Mouse (Mus musculus) liver, adult 2 months (tissue): ENCODE measurements at regions not wholly inside any gene's neighbourhood (a gene's known extent, or its start where the extent isn't known, plus 50 kb on each side); places are given as distances from the start of the nearest gene placed in this dataset.

Source experiments
- DNase-seq: peaks from one replicate; pipeline ENCODE4 v3.0.0-alpha.2; 2011; ENCODE audit warnings: low read depth, low spot score; ENCODE audit errors: extremely low read depth
- H3K27ac ChIP-seq: fragments of 200-500 bp; replicated peaks from 2 replicates; pipeline ENCODE4 v1.5.1; 2012; ENCODE audit warnings: low read depth, mild to moderate bottlenecking, control low read depth, inconsistent platforms, low read length; ENCODE audit not compliant: insufficient read depth
- H3K27me3 ChIP-seq: fragments of 200-500 bp; 2 replicates; pipeline ENCODE4 v1.6.1; 2012; ENCODE audit warnings: mild to moderate bottlenecking, moderate library complexity, low read length, inconsistent platforms; ENCODE audit not compliant: control insufficient read depth, insufficient read depth
- H3K36me3 ChIP-seq: fragments of 200-500 bp; 2 replicates; pipeline ENCODE4 v1.6.1; 2012; ENCODE audit warnings: low read length, inconsistent platforms; ENCODE audit not compliant: control insufficient read depth, insufficient read depth
- H3K4me1 ChIP-seq: fragments of 200-500 bp; 2 replicates; pipeline ENCODE4 v1.6.1; 2011; ENCODE audit warnings: low read length; ENCODE audit not compliant: control insufficient read depth, insufficient read depth
- H3K4me3 ChIP-seq: fragments of 200-500 bp; 2 replicates; pipeline ENCODE4 v1.5.1; 2011; ENCODE audit warnings: low read depth, mild to moderate bottlenecking, control low read depth, low read length, moderate library complexity; ENCODE audit not compliant: insufficient read depth
- H3K79me2 ChIP-seq: fragments of 200-500 bp; 2 replicates; pipeline ENCODE4 v1.6.1; 2012; ENCODE audit warnings: inconsistent platforms, mild to moderate bottlenecking, low read length, moderate library complexity; ENCODE audit not compliant: control insufficient read depth, insufficient read depth
- H3K9ac ChIP-seq: fragments of 200-500 bp; 2 replicates; pipeline ENCODE4 v1.6.1; 2012; ENCODE audit warnings: low read depth, mild to moderate bottlenecking, control low read depth, inconsistent platforms, low read length
- CTCF ChIP-seq: fragments of 200-500 bp; IDR thresholded peaks from 2 replicates; pipeline ENCODE4 v1.5.1; 2011; ENCODE audit warnings: low read depth, low read length, control low read depth
- POLR2A ChIP-seq: fragments of 200-500 bp; IDR thresholded peaks from 2 replicates; pipeline ENCODE4 v1.6.1; 2011; ENCODE audit warnings: low read length, control low read depth; ENCODE audit not compliant: insufficient read depth; ENCODE audit errors: extremely low read depth
- WGBS: fragments of 180-500 bp; shearing (Covaris S2); methylation state at CpG from one replicate; pipeline ENCODE4 v1.1.7; 2018; 5-methylcytosine and 5-hydroxymethylcytosine counted together

DNA sequence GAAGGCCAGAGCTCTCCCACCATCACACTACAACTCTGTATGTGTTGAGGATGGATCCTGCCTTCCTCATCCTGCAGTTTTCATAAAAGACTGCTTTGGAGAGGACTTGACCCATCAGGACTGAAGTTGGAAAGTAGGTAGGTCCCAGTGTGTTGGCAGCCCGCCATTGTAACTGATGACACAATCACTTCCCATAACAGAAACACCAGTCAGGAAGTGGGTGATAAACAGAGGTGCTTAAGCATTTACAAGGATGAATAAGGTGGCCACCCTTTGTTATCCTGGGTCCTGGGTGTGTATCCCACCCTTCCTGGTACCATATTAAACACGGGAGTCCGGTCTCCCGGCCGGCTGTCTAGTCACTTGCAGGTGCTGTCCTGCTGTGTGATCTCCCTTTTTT lies 118.3 kb downstream of the Snx10 start:
- H3K36me3 ChIP-seq, result no peaks in the 10 kb centered on the region
- no peak overlapping the region for H3K4me3 ChIP-seq
- WGBS, result 63% methylated on average over 5 of the region's 5 CpGs
- no peak overlapping the region for H3K27ac ChIP-seq
- no peaks in the 10 kb centered on the region for H3K4me1 ChIP-seq
- no peak for TF ChIP-seq CTCF
- TF ChIP-seq POLR2A, result no peak
- no peaks in the 10 kb centered on the region for H3K79me2 ChIP-seq
- DNase-seq, result peak; percentile 82
- H3K27me3 ChIP-seq, result no peaks in the 10 kb centered on the region
- no peak overlapping the region for H3K9ac ChIP-seq

DNA sequence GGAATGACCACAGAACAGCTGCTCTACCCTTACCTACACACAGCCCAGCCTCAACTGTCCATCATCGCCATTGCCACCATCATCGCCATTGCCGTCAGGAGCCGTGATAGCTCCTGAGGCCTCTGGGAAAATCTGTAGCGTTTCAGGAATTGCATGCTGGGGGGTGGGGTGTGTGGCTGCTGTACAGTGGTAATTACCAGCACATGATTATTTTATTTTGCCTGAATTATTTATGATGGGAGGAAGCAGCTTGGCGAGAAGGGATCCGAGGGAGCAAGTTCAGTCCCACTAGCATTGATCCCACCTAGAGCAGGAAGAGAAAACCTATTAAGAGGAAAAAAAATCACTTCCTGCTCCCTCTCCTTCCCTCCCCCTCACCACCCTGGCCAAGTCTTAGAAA lies 125.1 kb downstream of the Snx10 start:
- 95% methylated on average over 7 of the region's 7 CpGs for WGBS
- Histone ChIP-seq H3K27me3 (no peaks in the 10 kb centered on the region), H3K27ac (no peak overlapping the region), H3K4me1 (no peaks in the 10 kb centered on the region), H3K9ac (no peak overlapping the region), H3K4me3 (no peak overlapping the region), H3K36me3 (no peaks in the 10 kb centered on the region), H3K79me2 (no peaks in the 10 kb centered on the region)
- no peak for DNase-seq
- no peak for TF ChIP-seq CTCF
- TF ChIP-seq POLR2A, result no peak

DNA sequence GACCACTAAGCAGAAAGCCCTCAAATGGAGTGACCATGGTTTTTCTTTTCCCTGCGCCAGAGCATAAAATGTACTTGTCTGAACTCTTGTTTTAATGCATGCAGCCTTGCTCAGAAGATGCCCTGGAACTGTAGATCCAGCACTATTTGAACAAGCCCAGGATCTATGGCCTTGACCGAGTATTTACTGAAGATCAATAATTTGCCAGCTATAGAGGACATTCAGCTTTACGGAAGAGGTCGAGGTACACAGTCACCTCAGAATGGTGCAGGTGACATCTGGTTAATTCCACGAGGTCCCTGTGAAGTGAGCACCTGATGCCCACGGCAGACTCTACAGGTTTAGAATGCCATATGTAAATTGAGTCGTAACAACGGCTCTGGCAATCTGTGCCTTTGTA lies 130.1 kb downstream of the Snx10 start:
- Histone ChIP-seq H3K9ac (no peak overlapping the region), H3K4me3 (no peak overlapping the region), H3K79me2 (no peaks in the 10 kb centered on the region), H3K27ac (no peak overlapping the region), H3K27me3 (no peaks in the 10 kb centered on the region), H3K4me1 (peaks cover 6% of the 10 kb centered on the region), H3K36me3 (no peaks in the 10 kb centered on the region)
- TF ChIP-seq CTCF (no peak), POLR2A (no peak)
- peak; percentile 59 for DNase-seq
- 44% methylated on average over 8 of the region's 8 CpGs for WGBS

DNA sequence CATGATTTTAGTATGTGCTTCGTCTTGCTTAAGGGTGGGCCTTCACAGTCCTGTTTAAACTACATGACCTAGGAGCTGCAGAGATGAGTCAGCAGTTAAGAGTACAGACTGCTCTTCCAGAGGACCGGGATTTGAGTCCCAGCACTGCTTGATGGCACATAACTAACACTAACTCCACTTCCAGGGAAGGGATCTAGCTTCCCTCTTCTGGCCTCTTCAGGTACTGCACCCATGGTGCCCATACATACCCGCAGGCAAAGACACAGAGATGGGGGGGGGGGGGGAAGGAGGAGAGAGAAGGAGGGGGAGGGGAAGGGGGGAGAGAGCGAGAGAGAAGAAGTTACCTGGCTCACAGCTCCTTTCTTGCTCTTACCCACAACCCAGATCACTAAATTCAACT lies 131.3 kb downstream of the Snx10 start:
- H3K27me3 ChIP-seq, result no peaks in the 10 kb centered on the region
- TF ChIP-seq POLR2A (no peak), CTCF (peak; percentile 10; the same call in 1 of the 2 replicates)
- WGBS, result 92% methylated on average over 4 of the region's 4 CpGs
- no peaks in the 10 kb centered on the region for H3K79me2 ChIP-seq
- no peak overlapping the region for H3K4me3 ChIP-seq
- H3K36me3 ChIP-seq, result no peaks in the 10 kb centered on the region
- H3K9ac ChIP-seq, result no peak overlapping the region
- H3K4me1 ChIP-seq, result peaks cover 6% of the 10 kb centered on the region
- no peak overlapping the region for H3K27ac ChIP-seq
- no peak for DNase-seq

DNA sequence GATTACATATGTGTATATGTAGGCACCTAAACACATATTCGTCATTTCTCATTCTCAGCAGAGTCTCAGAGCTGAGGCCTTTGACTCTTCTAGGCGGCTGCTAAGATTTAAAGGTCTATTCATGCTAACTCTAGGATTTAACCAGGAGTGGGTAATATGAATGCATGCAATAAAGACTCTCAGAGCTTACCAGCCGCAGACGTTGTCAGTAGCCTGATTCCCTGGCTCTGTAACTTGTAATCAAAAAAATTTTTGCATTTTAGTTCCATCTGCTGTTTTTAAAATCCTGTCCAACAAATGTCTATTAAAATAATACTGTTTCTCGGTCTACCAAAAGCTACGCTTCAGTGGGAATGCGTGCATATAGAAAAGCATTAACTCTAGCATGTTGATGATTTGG lies 132.4 kb downstream of the Snx10 start:
- WGBS, result 94% methylated on average over 7 of the region's 7 CpGs
- H3K4me3 ChIP-seq, result no peak overlapping the region
- H3K9ac ChIP-seq, result no peak overlapping the region
- no peaks in the 10 kb centered on the region for H3K27me3 ChIP-seq
- no peaks in the 10 kb centered on the region for H3K79me2 ChIP-seq
- H3K27ac ChIP-seq, result no peak overlapping the region
- no peaks in the 10 kb centered on the region for H3K36me3 ChIP-seq
- DNase-seq, result no peak
- TF ChIP-seq POLR2A (no peak), CTCF (no peak)
- H3K4me1 ChIP-seq, result peaks cover 6% of the 10 kb centered on the region

DNA sequence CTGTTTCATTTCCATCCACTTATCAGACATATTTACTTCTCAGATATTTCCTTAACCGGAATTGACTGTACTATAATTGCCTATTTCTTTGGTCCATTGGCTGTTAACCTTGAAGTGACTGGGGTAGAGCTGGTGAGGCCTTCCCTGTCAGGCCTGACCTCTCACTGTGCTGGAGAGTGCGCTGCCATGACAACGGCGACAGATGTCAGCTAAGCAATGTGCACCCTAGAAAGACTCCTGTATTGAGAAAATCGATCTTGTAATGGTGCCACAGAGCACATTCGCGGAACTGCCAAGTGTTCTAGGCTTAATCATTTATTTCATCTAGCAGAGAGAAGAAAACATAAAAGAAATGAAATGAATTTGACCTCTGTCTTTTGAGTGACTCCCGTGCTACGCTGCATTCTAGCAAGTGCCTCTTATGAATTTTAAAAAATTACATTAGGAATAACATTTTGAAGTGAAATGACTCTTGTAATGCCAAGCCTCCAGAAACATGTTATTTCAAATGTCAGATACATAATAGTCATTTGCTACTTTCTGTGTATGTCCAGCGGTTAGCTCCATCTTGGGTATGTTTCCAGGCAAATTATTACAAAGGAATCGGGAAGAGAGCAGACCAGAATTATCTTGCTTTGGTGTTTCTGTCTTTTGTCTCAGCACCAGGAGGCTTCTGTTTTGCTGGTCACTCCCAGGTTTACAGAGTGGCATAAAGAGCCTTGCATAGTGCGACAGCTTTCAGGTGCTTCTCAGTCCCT lies 133.4 kb downstream of the Snx10 start:
- Histone ChIP-seq H3K27me3 (no peaks in the 10 kb centered on the region), H3K4me1 (peaks cover 6% of the 10 kb centered on the region), H3K36me3 (no peaks in the 10 kb centered on the region), H3K79me2 (no peaks in the 10 kb centered on the region), H3K9ac (no peak overlapping the region), H3K4me3 (no peak overlapping the region), H3K27ac (no peak overlapping the region)
- 31% methylated on average over 12 of the region's 12 CpGs for WGBS
- peak; percentile 96 for DNase-seq
- no peak for TF ChIP-seq CTCF
